Mouse (Mus musculus) forebrain, embryonic 16.5 days (tissue): Measurements from ENCODE around the gene Tmem270. TPM values are rescaled to one million over a fixed set of nuclear protein-coding genes. Genes with fewer than 3 reads are reported as not detected.

Source experiments
- ATAC-seq: fragments of 200-750 bp; cut with Nextera tagmentation; 2 replicates; pipeline ENCODE4 v1.8.0; 2017; ENCODE audit warnings: mild to moderate bottlenecking, moderate library complexity
- H3K27ac ChIP-seq: fragments of 300-500 bp; sonication (generic); 2 replicates; pipeline ENCODE4 v1.5.1; 2014; ENCODE audit warnings: low read length, control low read depth
- H3K27me3 ChIP-seq: fragments of 300-500 bp; sonication (generic); replicated peaks from 2 replicates; pipeline ENCODE4 v1.6.1; 2014; ENCODE audit warnings: low read length; ENCODE audit not compliant: control insufficient read depth, insufficient read depth
- H3K36me3 ChIP-seq: fragments of 300-500 bp; sonication (generic); 2 replicates; pipeline ENCODE4 v1.6.1; 2014; ENCODE audit not compliant: control insufficient read depth, insufficient read depth
- H3K4me1 ChIP-seq: fragments of 300-500 bp; sonication (generic); replicated peaks from 2 replicates; pipeline ENCODE4 v1.6.1; 2014; ENCODE audit warnings: low read length; ENCODE audit not compliant: control insufficient read depth, insufficient read depth
- H3K4me2 ChIP-seq: fragments of 300-500 bp; sonication (generic); 2 replicates; pipeline ENCODE4 v1.6.1; 2014; ENCODE audit warnings: mild to moderate bottlenecking, low read length, control low read depth
- H3K4me3 ChIP-seq: fragments of 300-500 bp; sonication (generic); replicated peaks from 2 replicates; pipeline ENCODE4 v1.5.1; 2014; ENCODE audit warnings: mild to moderate bottlenecking, low read length, control low read depth
- H3K9ac ChIP-seq: fragments of 300-500 bp; sonication (generic); replicated peaks from 2 replicates; pipeline ENCODE4 v1.6.1; 2014; ENCODE audit warnings: low read depth, low read length, control low read depth
- H3K9me3 ChIP-seq: fragments of 300-500 bp; sonication (generic); 2 replicates; pipeline ENCODE4 v1.6.1; 2016; ENCODE audit warnings: low read length; ENCODE audit not compliant: control insufficient read depth
- WGBS: fragments of 180-500 bp; shearing (Covaris S2); extraction: QIAGEN DNeasy Blood & Tissue Kit; methylation state at CpG from one replicate; pipeline ENCODE4 v1.1.7; 2014; 5-methylcytosine and 5-hydroxymethylcytosine counted together
- polyA plus RNA-seq: library from polyadenylated mRNA; unstranded; fragments of >200 nt; fragmentation: Nextera tagmentation; extraction: Ambion mirVana; gene quantifications from 2 replicates; pipeline ENCODE4 v1.2.1, GENCODE M21; 2015

Tmem270 gene
- polyA plus RNA-seq = not detected in 2 replicates

DNA sequence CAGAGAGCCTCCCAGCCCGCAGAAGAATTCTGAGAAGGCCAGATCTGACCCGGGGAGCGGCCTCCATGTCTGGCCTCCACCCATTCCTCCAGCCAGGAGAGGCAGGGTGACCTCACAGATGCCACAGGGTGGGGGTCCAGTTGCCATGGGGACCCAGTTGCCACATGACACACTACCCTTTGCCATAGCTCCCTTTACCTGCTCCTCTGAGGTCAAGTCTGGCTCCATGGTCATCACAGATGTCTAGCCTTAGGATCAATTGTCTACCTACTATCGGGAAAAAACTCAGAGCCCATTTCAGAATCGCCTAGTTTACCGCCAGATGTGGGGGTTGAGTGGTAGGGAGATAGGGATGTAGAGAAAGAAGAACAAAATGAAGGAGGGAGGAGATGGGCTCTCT, at the start of gene Tmem270:
Gene Tmem270, minus strand, starts transcription at position 101 of the 400 bp plus-strand sequence.
- 0 out of 2 replicates have a peak, but pooled peaks cover 4% of the 10 kb centered on the region for H3K4me1 ChIP-seq
- H3K36me3 ChIP-seq = no peaks in the 10 kb centered on the region
- ATAC-seq = no peak
- no peak within 1 kb of the TSS for H3K27ac ChIP-seq
- H3K9ac ChIP-seq = no peak within 1 kb of the TSS
- H3K27me3 ChIP-seq = no peaks in the 10 kb centered on the region
- 82% methylated on average over 6 of the region's 6 CpGs for WGBS
- no peak within 1 kb of the TSS for H3K4me3 ChIP-seq
- no peaks in the 10 kb centered on the region for H3K9me3 ChIP-seq
- no peak within 1 kb of the TSS for H3K4me2 ChIP-seq

DNA sequence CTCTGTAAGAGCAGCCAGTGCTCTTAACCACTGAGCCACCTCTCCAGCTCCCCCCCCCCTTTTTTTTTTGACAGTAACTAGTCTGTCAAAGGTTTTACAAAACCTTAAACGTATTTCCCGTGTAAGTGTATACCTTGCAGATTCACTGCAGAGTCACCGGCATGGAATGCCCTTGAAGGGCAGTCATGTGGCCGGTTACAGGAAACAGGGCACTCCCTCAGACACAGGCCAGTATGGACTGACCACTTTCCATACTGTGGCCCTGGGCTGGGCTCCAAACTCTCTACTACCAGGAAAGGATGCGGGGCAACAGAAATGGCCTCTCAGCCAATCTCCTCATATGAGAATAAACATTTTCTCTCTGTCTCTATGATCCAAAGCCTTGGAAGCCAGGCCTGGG, 49.0 kb upstream of the Tmem270 start:
- ATAC-seq = no peak
- 83% methylated on average over 5 of the region's 5 CpGs for WGBS
- no peak overlapping the region for H3K4me2 ChIP-seq
- no peaks in the 10 kb centered on the region for H3K27me3 ChIP-seq
- no peaks in the 10 kb centered on the region for H3K36me3 ChIP-seq
- no peaks in the 10 kb centered on the region for H3K9me3 ChIP-seq
- no peak overlapping the region for H3K9ac ChIP-seq
- no peak overlapping the region for H3K4me3 ChIP-seq
- H3K27ac ChIP-seq = no peak overlapping the region
- no peaks in the 10 kb centered on the region for H3K4me1 ChIP-seq

DNA sequence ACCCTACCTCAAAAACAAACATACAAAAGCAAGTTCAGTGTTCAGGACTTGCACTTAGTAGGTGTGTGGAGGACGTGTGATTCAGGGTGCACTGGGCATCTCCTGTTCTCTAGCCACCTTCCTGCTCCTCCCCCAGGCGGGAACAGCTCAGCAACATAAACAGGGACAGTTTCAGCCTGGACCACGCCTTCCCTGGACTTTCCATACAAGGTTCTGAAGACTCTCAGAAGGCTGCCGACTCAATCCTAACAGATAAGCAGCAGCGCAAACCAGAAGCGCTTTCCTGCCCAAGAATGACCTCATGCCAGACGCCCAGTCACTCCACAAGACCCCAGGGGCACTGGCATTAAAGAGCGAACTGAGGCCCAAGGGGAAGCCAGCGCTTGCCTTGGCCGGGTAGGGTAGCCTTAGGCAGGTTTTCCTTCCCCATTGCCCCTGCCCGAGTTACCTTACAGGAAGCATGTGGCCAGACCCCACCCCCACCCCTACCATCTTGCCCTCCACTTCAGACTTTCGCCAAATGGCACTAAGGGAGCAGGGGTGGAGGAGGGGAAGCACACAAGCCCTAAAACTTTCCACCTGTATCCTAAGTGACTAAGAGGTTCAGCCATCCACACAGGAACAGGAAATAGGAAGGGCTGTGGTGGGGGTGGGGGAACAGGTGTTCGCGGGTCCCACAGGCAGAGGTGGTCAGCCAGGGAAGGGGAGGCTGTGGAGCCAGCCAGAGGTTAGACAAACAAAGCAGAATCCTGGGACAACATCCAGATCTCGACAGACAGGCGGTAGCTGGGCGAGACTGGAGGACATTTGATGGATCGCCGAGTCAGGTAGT, 44.7 kb upstream of the Tmem270 start:
- Histone ChIP-seq H3K27ac (no peak overlapping the region), H3K4me2 (no peak overlapping the region), H3K9ac (no peak overlapping the region), H3K4me1 (no peaks in the 10 kb centered on the region), H3K36me3 (no peaks in the 10 kb centered on the region), H3K9me3 (no peaks in the 10 kb centered on the region), H3K27me3 (peaks cover 12% of the 10 kb centered on the region), H3K4me3 (no peak overlapping the region)
- 52% methylated on average over 19 of the region's 19 CpGs for WGBS
- ATAC-seq = no peak

DNA sequence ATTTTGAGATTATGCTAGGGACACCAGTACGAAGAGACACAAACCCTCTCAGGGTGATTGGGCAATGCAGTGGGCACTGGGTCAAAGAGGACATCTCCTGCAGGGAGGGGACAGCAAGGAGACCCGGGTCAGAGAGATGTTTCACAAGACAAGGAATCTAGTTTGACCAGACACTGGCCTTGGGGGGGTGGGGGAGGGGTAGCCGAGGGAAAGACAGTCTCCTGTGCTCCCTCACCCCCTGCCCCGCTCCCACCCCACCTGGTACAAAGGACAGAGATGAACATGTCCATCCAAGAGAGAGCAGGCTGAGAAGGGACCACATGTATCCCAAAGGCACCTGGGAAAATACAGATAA, 41.5 kb upstream of the Tmem270 start:
- Histone ChIP-seq H3K9me3 (no peaks in the 10 kb centered on the region), H3K36me3 (no peaks in the 10 kb centered on the region), H3K27me3 (peaks cover 24% of the 10 kb centered on the region), H3K4me2 (no peak overlapping the region), H3K9ac (no peak overlapping the region), H3K4me3 (no peak overlapping the region), H3K4me1 (no peaks in the 10 kb centered on the region), H3K27ac (no peak overlapping the region)
- whole genome bisulfite sequencing = 64% methylated on average over 4 of the region's 4 CpGs
- ATAC-seq = no peak

DNA sequence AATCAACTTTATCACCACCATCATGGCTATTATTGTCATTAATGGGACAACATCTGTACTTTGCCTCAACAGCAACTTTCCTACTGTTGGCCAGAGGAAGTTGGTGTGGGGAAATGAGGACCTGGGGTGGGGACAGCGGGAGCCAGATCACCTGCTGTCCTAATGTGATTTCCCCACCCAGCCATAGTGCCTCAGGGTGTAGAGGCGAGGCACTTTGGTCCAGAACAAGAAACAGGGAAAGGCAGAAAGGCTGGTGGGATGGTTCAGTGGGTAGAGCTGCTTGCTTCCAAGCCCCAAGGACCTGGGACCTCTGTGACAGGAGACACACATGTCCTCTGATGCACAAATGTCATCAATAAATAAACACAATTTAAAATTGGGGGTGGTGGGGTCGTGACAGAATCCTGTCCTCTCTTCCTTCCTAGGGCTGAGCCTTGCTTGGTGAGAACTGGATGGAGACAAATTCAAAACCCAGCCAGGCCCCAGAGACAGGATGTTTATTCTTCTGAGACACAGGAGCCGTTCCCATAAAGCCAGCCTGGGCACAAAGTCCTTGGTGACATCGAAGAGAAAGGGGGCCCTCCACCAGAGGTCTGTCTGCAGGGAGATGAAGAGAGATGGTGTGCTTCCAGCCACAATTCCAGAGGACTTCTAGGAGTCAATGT, 41.0 kb upstream of the Tmem270 start:
- H3K9ac ChIP-seq = no peak overlapping the region
- peaks cover 24% of the 10 kb centered on the region for H3K27me3 ChIP-seq
- no peaks in the 10 kb centered on the region for H3K36me3 ChIP-seq
- 72% methylated on average over 5 of the region's 5 CpGs for WGBS
- no peak overlapping the region for H3K4me2 ChIP-seq
- H3K4me1 ChIP-seq = no peaks in the 10 kb centered on the region
- H3K4me3 ChIP-seq = no peak overlapping the region
- no peak for ATAC-seq
- no peaks in the 10 kb centered on the region for H3K9me3 ChIP-seq
- no peak overlapping the region for H3K27ac ChIP-seq

DNA sequence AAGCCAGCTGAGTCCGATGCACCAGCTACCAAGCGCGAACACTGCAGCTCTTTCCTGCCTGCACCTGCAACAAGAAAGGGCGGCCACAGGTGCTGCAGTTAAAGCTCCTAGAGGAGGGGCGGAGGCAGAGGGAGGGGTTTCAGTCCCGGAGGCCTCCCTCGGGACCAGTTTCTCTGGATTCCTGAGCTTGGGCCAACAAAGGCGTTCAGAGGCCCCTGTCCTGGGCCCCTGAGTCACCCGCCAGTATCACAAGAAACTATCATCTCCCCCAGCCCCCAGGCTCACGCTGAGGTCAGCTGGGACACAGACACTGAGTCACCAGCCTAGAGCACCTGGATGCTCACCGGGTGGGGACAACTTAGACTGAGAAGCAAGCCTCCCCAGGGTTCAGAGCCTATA, 40.3 kb upstream of the Tmem270 start, which contains the start of gene Cldn4:
Gene Cldn4, minus strand, starts transcription at position 78 of the 399 bp plus-strand sequence.
- no peaks in the 10 kb centered on the region for H3K4me1 ChIP-seq
- H3K36me3 ChIP-seq = no peaks in the 10 kb centered on the region
- WGBS = 10% methylated on average over 11 of the region's 11 CpGs
- no peak within 1 kb of the TSS for H3K4me2 ChIP-seq
- H3K4me3 ChIP-seq = no peak within 1 kb of the TSS
- H3K27ac ChIP-seq = no peak within 1 kb of the TSS
- no peak within 1 kb of the TSS for H3K9ac ChIP-seq
- peaks cover 24% of the 10 kb centered on the region for H3K27me3 ChIP-seq
- no peak for ATAC-seq
- no peaks in the 10 kb centered on the region for H3K9me3 ChIP-seq

DNA sequence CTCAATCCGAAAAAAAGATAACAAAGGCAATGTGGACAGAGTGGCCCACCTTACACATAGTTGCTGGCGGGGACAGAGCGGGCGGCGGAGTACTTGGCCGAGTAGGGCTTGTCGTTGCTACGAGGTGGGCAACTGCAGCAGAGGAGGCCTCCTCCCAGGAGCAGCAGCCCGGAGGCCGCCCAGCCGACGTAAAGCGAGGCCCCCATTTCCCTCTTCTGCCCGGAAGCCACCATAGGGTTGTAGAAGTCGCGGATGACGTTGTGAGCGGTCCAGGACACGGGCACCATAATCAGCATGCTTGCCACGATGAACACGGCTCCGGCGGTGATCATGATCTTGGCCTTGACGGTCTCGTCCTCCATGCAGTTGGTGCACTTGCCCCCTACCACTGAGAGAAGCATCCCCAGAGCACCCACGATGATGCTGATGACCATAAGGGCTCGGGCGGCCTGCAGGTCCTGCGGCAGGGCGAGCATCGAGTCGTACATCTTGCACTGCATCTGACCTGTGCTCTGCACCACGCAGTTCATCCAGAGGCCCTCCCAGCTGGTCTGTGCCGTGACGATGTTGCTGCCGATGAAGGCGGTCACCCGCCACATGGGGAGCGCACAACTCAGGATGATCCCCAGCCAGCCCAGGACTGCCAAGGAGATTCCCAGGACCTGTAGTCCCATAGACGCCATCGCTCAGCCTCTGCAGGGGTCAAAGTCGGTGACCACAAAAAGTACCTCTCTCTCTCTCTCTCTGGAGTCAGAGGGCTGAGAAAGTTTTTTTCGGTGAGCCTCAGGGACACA, 39.7 kb upstream of the Tmem270 start:
- H3K9me3 ChIP-seq = no peaks in the 10 kb centered on the region
- WGBS = 17% methylated on average over 43 of the region's 43 CpGs
- no peak overlapping the region for H3K9ac ChIP-seq
- H3K27me3 ChIP-seq = peaks cover 24% of the 10 kb centered on the region
- no peak overlapping the region for H3K27ac ChIP-seq
- H3K4me3 ChIP-seq = no peak overlapping the region
- H3K36me3 ChIP-seq = no peaks in the 10 kb centered on the region
- no peak overlapping the region for H3K4me2 ChIP-seq
- no peaks in the 10 kb centered on the region for H3K4me1 ChIP-seq
- no peak for ATAC-seq

DNA sequence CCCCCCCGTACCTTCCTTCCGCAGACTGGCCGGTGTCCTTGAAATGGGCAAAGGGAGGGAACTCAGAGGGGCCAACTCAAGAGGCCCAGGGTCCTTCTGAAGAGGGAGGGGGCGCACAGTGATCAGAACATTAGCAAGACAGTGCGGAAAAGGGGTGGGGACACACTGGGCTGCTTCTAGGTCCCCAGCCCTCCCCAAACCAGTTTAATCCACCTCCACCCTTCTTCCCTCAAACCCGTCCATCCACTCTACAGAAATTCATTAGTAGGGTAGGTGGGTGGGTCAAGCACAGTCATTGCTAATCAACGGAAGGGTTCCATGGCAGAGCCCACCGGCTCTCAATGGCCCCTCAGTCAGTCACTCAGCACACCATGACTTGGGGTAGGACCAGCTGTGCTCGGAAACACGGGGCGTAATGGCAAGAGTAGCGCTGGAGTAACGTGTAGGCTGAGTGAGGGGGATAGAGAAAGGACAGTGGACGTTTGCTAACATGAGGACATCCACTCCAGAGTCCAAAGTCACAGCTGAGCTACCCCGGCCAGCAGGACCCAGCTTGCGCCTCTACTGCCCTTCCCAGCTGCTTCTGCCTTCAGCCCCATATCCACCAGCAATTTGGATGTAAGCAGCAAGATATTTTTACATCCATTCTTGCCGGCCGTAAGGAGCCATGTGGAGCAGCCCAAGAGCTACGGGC, 38.9 kb upstream of the Tmem270 start:
- ATAC-seq = no peak
- H3K27me3 ChIP-seq = peaks cover 24% of the 10 kb centered on the region
- H3K9ac ChIP-seq = no peak overlapping the region
- no peak overlapping the region for H3K27ac ChIP-seq
- H3K9me3 ChIP-seq = no peaks in the 10 kb centered on the region
- H3K4me3 ChIP-seq = no peak overlapping the region
- no peak overlapping the region for H3K4me2 ChIP-seq
- WGBS = 48% methylated on average over 17 of the region's 19 CpGs
- H3K4me1 ChIP-seq = no peaks in the 10 kb centered on the region
- no peaks in the 10 kb centered on the region for H3K36me3 ChIP-seq

DNA sequence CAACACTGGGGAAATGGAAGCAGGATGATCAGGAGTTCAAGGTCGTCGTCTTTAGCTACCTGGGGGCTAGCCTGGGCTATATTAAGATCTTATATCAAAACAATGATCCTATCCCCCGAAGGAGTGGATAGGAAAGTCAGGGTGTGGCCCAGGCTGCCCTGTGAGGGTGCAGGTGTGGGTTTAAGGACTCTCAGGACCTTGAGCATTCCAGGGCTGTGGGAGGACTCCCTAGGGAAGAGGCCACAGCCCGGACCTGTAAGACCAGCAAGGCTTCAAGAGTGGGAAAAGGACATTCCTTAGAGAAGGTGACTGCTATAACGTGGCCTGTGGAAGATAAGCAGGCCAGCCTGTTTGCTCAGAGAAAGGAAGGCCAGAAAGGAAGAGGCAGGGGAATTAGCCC, 37.6 kb upstream of the Tmem270 start:
- Histone ChIP-seq H3K4me2 (no peak overlapping the region), H3K9ac (no peak overlapping the region), H3K9me3 (no peaks in the 10 kb centered on the region), H3K36me3 (no peaks in the 10 kb centered on the region), H3K4me1 (no peaks in the 10 kb centered on the region), H3K4me3 (no peak overlapping the region), H3K27me3 (peaks cover 24% of the 10 kb centered on the region), H3K27ac (no peak overlapping the region)
- no peak for ATAC-seq
- WGBS = 83% methylated on average over 5 of the region's 5 CpGs
